Mouse (Mus musculus) neural tube, embryonic 12.5 days (tissue): ENCODE measurements at regions not wholly inside any gene's neighbourhood (a gene's known extent, or its start where the extent isn't known, plus 50 kb on each side); places are given as distances from the start of the nearest gene placed in this dataset.

Source experiments
- ATAC-seq: fragments of 200-750 bp; cut with Nextera tagmentation; 2 replicates; pipeline ENCODE4 v1.8.0; 2017; ENCODE audit warnings: low read depth, mild to moderate bottlenecking, moderate TSS enrichment, moderate library complexity; ENCODE audit not compliant: low FRiP score
- H3K27ac ChIP-seq: fragments of 300-500 bp; sonication (generic); 2 replicates; pipeline ENCODE4 v1.5.1; 2016
- H3K27me3 ChIP-seq: fragments of 300-500 bp; sonication (generic); replicated peaks from 2 replicates; pipeline ENCODE4 v1.6.1; 2016; ENCODE audit warnings: mild to moderate bottlenecking
- H3K36me3 ChIP-seq: fragments of 300-500 bp; sonication (generic); 2 replicates; pipeline ENCODE4 v1.6.1; 2016; ENCODE audit warnings: mild to moderate bottlenecking
- H3K4me1 ChIP-seq: fragments of 300-500 bp; sonication (generic); 2 replicates; pipeline ENCODE4 v1.6.1; 2016
- H3K4me2 ChIP-seq: fragments of 300-500 bp; sonication (generic); replicated peaks from 2 replicates; pipeline ENCODE4 v1.6.1; 2016; ENCODE audit warnings: mild to moderate bottlenecking
- H3K4me3 ChIP-seq: fragments of 300-500 bp; sonication (generic); 2 replicates; pipeline ENCODE4 v1.5.1; 2016
- H3K9ac ChIP-seq: fragments of 300-500 bp; sonication (generic); 2 replicates; pipeline ENCODE4 v1.6.1; 2016; ENCODE audit warnings: mild to moderate bottlenecking
- H3K9me3 ChIP-seq: fragments of 300-500 bp; sonication (generic); 2 replicates; pipeline ENCODE4 v1.6.1; 2016; ENCODE audit warnings: mild to moderate bottlenecking
- WGBS: fragments of 180-500 bp; shearing (Covaris S2); methylation state at CpG from one replicate; pipeline ENCODE4 v1.1.7; 2016; 5-methylcytosine and 5-hydroxymethylcytosine counted together

GRCm38 (mm10) chr1:73309556-73309955, 293.8 kb upstream of the Tnp1 start:
- WGBS = 91% methylated on average over 4 of the region's 4 CpGs
- no peaks in the 10 kb centered on the region for H3K36me3 ChIP-seq
- H3K9ac ChIP-seq = no peak overlapping the region
- no peak overlapping the region for H3K4me2 ChIP-seq
- H3K27ac ChIP-seq = no peak overlapping the region
- 0 out of 2 replicates have a peak, but pooled peaks cover 4% of the 10 kb centered on the region for H3K4me1 ChIP-seq
- H3K4me3 ChIP-seq = no peak overlapping the region
- no peak for ATAC-seq
- no peaks in the 10 kb centered on the region for H3K27me3 ChIP-seq
- no peaks in the 10 kb centered on the region for H3K9me3 ChIP-seq

GRCm38 (mm10) chr1:73308420-73308819, 292.7 kb upstream of the Tnp1 start:
- Histone ChIP-seq H3K9me3 (no peaks in the 10 kb centered on the region), H3K9ac (no peak overlapping the region), H3K27me3 (no peaks in the 10 kb centered on the region), H3K4me2 (no peak overlapping the region), H3K36me3 (no peaks in the 10 kb centered on the region), H3K27ac (no peak overlapping the region), H3K4me1 (0 out of 2 replicates have a peak, but pooled peaks cover 4% of the 10 kb centered on the region), H3K4me3 (no peak overlapping the region)
- ATAC-seq = no peak
- 95% methylated on average over 4 of the region's 4 CpGs for WGBS

GRCm38 (mm10) chr1:73307194-73307593, 291.5 kb upstream of the Tnp1 start:
- Histone ChIP-seq H3K4me2 (no peak overlapping the region), H3K9ac (no peak overlapping the region), H3K27me3 (no peaks in the 10 kb centered on the region), H3K27ac (no peak overlapping the region), H3K36me3 (no peaks in the 10 kb centered on the region), H3K4me1 (no peaks in the 10 kb centered on the region), H3K4me3 (no peak overlapping the region), H3K9me3 (no peaks in the 10 kb centered on the region)
- no peak for ATAC-seq
- 30% methylated on average over 3 of the region's 3 CpGs for WGBS

GRCm38 (mm10) chr1:73299978-73300688, 284.4 kb upstream of the Tnp1 start:
- Histone ChIP-seq H3K9ac (no peak overlapping the region), H3K36me3 (no peaks in the 10 kb centered on the region), H3K4me3 (no peak overlapping the region), H3K9me3 (no peaks in the 10 kb centered on the region), H3K4me1 (0 out of 2 replicates have a peak, but pooled peaks cover 3% of the 10 kb centered on the region), H3K27ac (no peak overlapping the region), H3K27me3 (no peaks in the 10 kb centered on the region), H3K4me2 (no peak overlapping the region)
- no peak for ATAC-seq
- 80% methylated on average over 4 of the region's 4 CpGs for WGBS

GRCm38 (mm10) chr1:73285342-73285741, 269.6 kb upstream of the Tnp1 start:
- H3K4me3 ChIP-seq = no peak overlapping the region
- no peak overlapping the region for H3K9ac ChIP-seq
- 81% methylated on average over 2 of the region's 2 CpGs for WGBS
- ATAC-seq = no peak
- H3K4me2 ChIP-seq = no peak overlapping the region
- H3K9me3 ChIP-seq = 0 out of 2 replicates have a peak, but pooled peaks cover 4% of the 10 kb centered on the region
- no peaks in the 10 kb centered on the region for H3K27me3 ChIP-seq
- H3K36me3 ChIP-seq = no peaks in the 10 kb centered on the region
- no peak overlapping the region for H3K27ac ChIP-seq
- H3K4me1 ChIP-seq = no peaks in the 10 kb centered on the region

GRCm38 (mm10) chr1:73274480-73274879, 258.8 kb upstream of the Tnp1 start:
- WGBS = 33% methylated on average over 2 of the region's 2 CpGs

GRCm38 (mm10) chr1:73270787-73271391, 255.2 kb upstream of the Tnp1 start:
- no peak overlapping the region for H3K9ac ChIP-seq
- 29% methylated on average over 6 of the region's 6 CpGs for WGBS

More at GRCm38 (mm10) chr1:73274480-73274879, 258.8 kb upstream of the Tnp1 start:
- H3K9ac ChIP-seq = no peak overlapping the region
- H3K4me3 ChIP-seq = no peak overlapping the region
- no peaks in the 10 kb centered on the region for H3K36me3 ChIP-seq
- no peaks in the 10 kb centered on the region for H3K9me3 ChIP-seq
- H3K4me1 ChIP-seq = peaks cover 4% of the 10 kb centered on the region; the same call in 1 of the 2 replicates
- no peaks in the 10 kb centered on the region for H3K27me3 ChIP-seq
- no peak for ATAC-seq
- H3K27ac ChIP-seq = no peak overlapping the region
- no peak overlapping the region for H3K4me2 ChIP-seq

GRCm38 (mm10) chr1:73269051-73269755, 253.5 kb upstream of the Tnp1 start:
- WGBS = 74% methylated on average over 7 of the region's 7 CpGs
- Histone ChIP-seq H3K36me3 (no peaks in the 10 kb centered on the region), H3K9ac (no peak overlapping the region), H3K9me3 (no peaks in the 10 kb centered on the region), H3K27ac (no peak overlapping the region), H3K27me3 (no peaks in the 10 kb centered on the region), H3K4me2 (no peak overlapping the region), H3K4me3 (no peak overlapping the region), H3K4me1 (peaks cover 4% of the 10 kb centered on the region; the same call in 1 of the 2 replicates)
- ATAC-seq = no peak

More at GRCm38 (mm10) chr1:73270787-73271391, 255.2 kb upstream of the Tnp1 start:
- H3K9me3 ChIP-seq = no peaks in the 10 kb centered on the region
- no peak overlapping the region for H3K4me3 ChIP-seq
- ATAC-seq = peak; percentile 91
- H3K4me1 ChIP-seq = peaks cover 4% of the 10 kb centered on the region; the same call in 1 of the 2 replicates
- no peak overlapping the region for H3K4me2 ChIP-seq
- H3K27me3 ChIP-seq = no peaks in the 10 kb centered on the region
- H3K27ac ChIP-seq = no peak overlapping the region
- H3K36me3 ChIP-seq = no peaks in the 10 kb centered on the region

- WGBS = 67% methylated on average over 4 of the region's 4 CpGs
These were observed 249.3 kb upstream of the Tnp1 start for GRCm38 (mm10) chr1:73265009-73265408.

GRCm38 (mm10) chr1:73264245-73264644, 248.5 kb upstream of the Tnp1 start:
- Histone ChIP-seq H3K4me2 (no peak overlapping the region), H3K27ac (no peak overlapping the region), H3K36me3 (no peaks in the 10 kb centered on the region), H3K27me3 (no peaks in the 10 kb centered on the region), H3K9ac (no peak overlapping the region), H3K4me3 (no peak overlapping the region), H3K4me1 (no peaks in the 10 kb centered on the region), H3K9me3 (no peaks in the 10 kb centered on the region)
- WGBS = 82% methylated on average over 7 of the region's 7 CpGs
- no peak for ATAC-seq

More at GRCm38 (mm10) chr1:73265009-73265408, 249.3 kb upstream of the Tnp1 start:
- Histone ChIP-seq H3K4me3 (no peak overlapping the region), H3K36me3 (no peaks in the 10 kb centered on the region), H3K27ac (no peak overlapping the region), H3K27me3 (no peaks in the 10 kb centered on the region), H3K9me3 (no peaks in the 10 kb centered on the region), H3K9ac (no peak overlapping the region), H3K4me1 (no peaks in the 10 kb centered on the region), H3K4me2 (no peak overlapping the region)
- no peak for ATAC-seq

GRCm38 (mm10) chr1:73259525-73260098, 243.9 kb upstream of the Tnp1 start:
- WGBS = 57% methylated on average over 5 of the region's 5 CpGs
- H3K27me3 ChIP-seq = no peaks in the 10 kb centered on the region
- H3K36me3 ChIP-seq = no peaks in the 10 kb centered on the region
- H3K4me3 ChIP-seq = no peak overlapping the region
- H3K4me2 ChIP-seq = no peak overlapping the region
- no peaks in the 10 kb centered on the region for H3K9me3 ChIP-seq
- H3K9ac ChIP-seq = no peak overlapping the region
- ATAC-seq = no peak
- no peak overlapping the region for H3K27ac ChIP-seq
- H3K4me1 ChIP-seq = no peaks in the 10 kb centered on the region

GRCm38 (mm10) chr1:73257263-73257662, 241.6 kb upstream of the Tnp1 start:
- no peak overlapping the region for H3K27ac ChIP-seq
- no peaks in the 10 kb centered on the region for H3K36me3 ChIP-seq
- no peaks in the 10 kb centered on the region for H3K9me3 ChIP-seq
- WGBS = 69% methylated on average over 2 of the region's 2 CpGs
- no peak overlapping the region for H3K4me2 ChIP-seq
- no peaks in the 10 kb centered on the region for H3K4me1 ChIP-seq
- H3K27me3 ChIP-seq = no peaks in the 10 kb centered on the region
- no peak overlapping the region for H3K4me3 ChIP-seq
- H3K9ac ChIP-seq = no peak overlapping the region
- no peak for ATAC-seq
